Mouse (Mus musculus): ENCODE measurements around the gene Atg7.
"Not testable (repeated sequence)": the region's sequence is repeated elsewhere in the genome, so short reads cannot be mapped to it uniquely, and the experiment has no call there.

Atg7 gene

DNA sequence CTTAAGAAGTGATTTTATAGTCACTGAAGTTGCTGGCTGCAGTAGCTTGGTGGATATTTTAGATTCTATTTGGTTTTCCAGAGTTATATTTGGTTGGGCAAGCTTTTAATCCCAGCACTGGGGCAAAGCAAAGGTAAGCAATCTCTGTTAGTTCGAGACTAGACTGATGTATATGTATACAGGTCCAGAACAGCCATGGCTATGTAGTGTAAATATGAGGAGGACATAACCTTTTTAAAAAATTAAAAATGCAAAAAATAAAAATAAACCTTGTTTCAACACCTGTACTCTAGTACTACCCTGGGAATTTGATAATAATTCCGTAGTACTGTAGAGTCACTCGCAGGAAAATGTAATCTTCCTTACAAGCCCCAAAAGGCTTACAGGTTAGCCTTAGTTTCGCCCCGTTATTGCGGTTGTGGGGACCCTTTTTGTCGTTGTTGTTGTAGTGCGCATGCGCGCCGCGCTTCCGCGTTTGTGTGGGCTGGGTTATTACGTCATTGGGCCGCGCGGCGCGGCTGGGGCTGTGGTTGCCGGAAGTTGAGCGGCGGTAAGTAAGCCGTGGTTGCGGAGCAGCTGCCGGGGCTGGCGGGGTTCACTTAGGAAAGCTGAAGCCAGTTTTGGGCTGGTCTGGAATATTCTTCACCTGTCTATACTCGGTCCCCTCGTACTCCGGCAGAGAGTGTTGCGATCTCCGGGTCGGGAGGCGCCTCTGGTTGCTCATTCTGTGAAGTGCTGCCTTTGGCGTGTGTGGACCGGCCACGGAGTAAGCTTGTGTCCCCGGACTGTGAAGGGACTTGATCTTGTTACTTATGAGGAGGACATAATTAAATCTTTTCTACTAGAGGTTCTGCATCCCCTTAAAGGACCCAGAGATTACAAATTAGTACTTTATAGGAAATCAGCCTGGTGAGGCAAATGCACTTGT is at the start of gene Atg7:
Gene Atg7 (plus strand): TSS at position 497 of the 928 bp plus-strand sequence.
- DNase-seq (ENCODE audit: low read depth): peak; percentile 99

DNA sequence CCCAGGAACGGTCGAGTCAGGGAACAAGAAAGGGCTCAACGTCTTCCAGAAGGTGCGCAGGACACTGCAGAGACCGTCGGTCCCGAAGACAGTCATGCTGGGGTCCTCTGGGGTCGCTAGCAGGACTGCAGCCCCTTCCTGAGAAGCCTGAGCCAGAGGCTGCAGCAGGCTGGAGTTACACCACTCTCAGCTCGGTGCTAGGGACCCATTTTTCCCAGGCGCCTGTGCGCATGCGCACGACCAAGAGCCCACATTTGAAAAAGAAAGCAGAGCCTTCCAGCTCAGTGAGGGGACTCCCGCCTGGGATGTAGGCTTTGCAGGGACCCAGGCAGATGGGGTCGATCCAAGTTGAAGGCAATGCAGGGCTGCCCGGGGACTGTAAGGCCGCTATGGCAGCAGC is 28.8 kb upstream of the Atg7 start:
- not testable (repeated sequence) for DNase-seq (ENCODE audit: low read depth)

DNA sequence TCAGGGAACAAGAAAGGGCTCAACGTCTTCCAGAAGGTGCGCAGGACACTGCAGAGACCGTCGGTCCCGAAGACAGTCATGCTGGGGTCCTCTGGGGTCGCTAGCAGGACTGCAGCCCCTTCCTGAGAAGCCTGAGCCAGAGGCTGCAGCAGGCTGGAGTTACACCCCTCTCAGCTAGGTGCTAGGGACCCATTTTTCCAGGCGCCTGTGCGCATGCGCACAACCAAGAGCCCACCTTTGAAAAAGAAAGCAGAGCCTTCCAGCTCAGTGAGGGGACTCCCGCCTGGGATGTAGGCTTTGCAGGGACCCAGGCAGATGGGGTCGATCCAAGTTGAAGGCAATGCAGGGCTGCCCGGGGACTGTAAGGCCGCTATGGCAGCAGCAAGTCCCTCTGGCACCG is 9.0 kb upstream of the Atg7 start:
- not testable (repeated sequence) for DNase-seq (ENCODE audit: low read depth)

DNA sequence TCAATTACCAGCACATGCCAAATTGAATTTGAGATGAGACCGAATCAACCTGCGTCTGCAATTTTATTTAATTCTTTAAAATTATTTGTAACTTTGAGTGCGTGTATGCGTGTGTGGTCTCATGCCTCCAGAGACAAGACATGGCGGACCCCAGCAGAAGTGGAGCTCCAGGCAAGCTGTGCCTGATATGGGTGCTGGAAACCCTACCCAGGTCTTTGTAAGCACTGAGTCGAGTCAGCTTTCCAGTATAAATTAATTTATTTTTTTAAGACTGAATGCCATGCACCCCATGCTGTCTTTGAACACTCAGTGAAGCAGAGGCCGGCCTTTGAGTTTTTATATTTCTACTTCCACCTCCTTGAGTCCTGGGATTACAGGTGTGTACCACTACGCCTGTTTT is 819 bp downstream of the Atg7 start:
- no peak for DNase-seq (ENCODE audit: low read depth)

DNA sequence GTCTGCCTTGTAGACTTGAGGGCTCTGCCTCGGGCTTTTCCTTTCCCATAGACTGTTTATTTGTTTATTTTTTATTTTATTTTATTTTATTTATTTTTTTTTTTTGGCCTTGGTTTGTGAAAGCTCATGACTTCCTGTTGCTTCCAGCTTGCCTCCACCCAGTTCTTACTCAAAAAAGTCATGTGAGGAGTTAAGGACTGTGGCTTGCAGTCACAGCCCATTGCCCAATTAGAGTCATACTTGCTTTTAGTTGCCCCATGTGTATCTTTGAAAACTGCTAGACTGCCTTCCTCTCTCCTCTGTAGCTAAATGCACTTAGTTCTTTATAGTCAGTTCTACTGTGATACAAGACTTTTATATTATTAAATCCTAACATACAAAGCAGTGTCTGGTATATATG is 1.6 kb downstream of the Atg7 start:
- DNase-seq (ENCODE audit: low read depth): peak; percentile 30

DNA sequence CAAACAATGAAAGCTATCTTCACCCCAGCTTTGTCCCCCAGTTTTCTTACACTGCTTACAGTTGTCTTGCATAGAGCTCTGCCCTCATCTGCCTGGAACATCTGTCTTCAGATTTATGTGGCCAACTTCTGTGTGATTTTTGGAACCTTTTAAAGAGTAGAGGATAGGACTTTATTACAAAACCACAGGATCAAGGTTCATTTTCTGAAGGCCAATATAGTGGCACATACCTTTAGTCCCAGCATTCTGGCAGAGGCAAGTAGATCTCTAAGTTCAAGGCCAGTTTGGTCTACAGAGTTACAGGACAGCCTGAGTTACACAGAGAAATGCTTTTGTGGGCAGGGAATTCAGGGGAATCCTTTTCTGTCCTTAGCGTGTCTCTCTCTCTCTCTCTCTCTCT is 3.3 kb downstream of the Atg7 start:
- DNase-seq (ENCODE audit: low read depth): no peak

DNA sequence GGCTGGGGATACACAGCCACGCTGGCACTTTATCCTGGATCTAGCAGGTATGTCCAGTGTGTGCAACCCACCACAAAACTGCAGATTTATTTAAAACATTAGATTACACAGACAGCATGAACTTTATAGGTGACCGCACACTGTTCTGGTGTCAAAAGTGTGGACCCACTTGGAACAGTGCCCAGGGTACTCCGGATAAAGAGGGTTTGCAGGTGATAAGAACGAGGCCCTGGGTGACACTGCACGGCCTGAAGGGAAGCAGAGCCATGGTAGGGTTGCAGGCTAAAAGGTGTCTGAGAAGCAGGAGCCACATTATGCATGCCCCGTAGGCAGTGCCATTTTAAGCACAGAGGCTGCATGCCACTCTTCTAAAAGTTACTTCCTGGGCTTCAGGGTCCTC is 4.1 kb downstream of the Atg7 start:
- DNase-seq (ENCODE audit: low read depth): no peak

DNA sequence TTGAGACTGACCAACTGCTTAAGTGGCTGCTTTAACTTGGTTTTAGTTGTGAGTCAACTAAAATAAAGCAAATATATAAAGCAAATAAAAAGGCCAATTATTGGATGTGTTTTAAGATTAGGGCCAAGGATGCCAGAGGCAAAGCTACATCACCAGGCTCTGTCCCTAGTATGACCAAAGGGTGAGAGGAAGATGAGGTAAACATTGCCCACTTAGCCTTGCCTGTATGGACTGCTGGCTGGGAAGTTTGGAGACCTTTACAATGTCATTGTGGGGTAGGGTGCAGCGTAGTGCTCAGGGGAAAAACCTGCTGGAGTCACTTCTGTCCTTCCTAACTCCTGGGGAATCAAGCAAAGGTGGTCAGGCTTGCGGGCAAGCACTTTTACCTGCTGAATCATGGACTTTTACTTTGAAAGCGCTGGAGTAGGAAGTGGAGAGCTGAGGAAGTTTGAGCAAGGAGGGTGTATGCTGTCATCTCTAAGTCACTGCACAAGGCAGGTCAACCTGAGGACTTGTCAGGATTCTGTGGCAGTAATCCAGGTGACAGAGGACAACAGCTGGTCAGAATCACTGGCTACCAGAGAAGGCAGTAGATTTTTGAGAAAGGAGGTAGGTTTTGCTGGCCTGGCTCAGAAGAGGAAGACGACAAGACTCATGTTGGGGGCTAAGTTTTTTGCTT is 5.6 kb downstream of the Atg7 start:
- DNase-seq (ENCODE audit: low read depth): no peak

DNA sequence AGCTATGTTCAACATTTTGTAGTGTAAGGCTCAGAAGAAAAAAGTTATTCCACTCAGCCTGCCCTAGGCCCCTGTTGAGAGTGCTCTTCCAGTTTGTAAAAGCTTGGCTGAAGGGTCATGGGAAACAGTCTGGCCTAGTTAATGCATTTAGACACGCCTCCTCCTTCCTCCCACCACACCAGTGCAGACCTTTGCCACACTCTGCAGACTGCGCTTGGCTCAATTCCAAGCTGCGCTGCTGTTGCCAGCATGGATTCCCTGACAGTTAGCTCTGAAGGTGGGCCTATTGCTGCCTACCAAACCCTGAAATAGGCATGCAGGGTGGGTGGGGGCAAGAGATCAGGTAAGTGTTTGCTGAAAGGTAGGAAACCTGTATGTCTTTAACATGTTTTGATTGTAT is 9.3 kb downstream of the Atg7 start:
- DNase-seq (ENCODE audit: low read depth): peak; percentile 15

DNA sequence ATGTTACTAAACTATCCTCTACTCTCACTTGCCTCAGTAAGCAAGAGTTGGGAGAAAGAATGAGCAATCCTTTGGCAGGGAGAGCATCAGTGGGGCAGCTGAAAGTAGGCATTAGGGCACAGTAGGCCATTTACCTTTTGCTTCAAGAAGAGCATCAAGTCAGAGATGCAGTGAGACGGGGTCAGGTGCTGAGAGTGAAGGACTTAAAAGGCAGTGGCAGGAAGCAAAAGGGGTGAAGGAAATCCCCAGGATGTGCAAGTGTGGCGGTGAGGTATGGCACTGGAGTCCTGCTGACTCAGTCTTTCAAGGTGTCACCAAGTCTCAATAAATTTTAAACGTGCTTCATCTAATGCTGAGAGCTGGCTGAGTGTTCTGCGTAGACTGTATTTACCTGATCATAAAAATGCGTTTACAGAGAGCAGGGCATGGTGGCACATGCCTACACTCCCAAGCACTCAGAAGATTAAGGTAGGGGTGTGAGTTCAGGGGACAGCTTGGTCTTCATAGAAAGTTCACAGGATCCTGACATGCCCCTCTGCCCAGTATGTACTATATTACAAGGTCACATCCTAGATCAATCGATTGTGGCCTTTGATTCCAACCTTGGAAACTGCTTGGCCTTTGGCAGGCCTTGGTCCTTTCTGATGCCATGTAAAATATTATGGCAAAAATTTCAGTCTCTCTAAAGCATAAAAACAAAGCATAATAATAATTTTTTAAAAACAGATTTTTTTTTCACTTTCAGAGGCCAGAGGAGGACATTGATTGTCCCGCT is 14.1 kb downstream of the Atg7 start:
- DNase-seq (ENCODE audit: low read depth): no peak

DNA sequence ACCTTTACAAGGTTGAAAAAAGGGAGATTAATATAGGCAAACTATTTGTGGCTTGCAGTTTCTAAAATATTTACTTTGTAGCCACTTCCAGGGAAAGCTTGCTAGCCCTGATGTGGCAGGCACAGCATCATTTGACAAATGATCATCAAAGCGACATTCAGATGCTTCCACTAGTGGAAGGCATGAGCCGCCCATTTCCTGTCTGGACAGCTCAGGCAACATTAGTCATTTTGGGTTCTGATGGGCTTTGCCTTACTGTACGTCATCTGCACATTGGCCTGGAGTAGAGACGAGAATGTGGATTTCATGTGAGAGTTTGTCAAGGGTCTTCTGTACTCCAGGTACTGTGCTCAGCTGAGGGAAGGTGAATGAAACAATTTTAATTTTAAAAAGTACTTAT is 14.9 kb downstream of the Atg7 start:
- peak; percentile 23 for DNase-seq (ENCODE audit: low read depth)

DNA sequence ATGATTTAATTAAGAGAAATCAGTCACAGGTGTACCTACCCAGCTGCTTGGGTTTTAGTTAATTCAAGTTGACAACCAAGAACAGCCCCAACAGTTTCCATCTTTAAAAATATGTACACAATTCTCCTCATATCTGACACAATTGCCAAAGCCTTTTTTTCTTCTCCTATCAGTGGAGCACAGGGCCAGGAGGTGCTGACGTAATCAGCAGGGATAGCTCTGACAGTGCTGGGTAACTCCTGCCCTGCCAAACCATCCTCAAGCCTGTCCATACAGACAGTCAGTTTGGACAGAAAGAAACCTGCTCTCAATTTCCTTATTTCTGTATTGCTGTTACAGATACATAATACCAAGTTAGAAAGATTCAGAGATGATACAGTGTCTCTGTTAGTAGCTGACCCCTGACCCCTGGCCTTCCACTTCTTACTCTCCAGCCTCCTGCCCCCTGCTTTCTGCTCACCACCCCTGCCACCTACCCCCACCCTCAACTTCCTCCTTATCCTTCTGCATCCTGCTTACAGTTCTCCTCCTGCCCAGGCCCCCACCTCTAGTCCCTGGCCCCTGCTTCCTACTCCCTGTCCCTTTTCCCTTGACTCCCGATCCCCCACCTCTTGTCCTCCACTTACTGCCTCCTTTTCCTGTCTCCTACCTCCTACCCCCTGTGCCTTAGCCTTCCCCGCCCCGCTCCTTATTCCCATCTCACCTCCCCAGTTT is 16.5 kb downstream of the Atg7 start:
- no peak for DNase-seq (ENCODE audit: low read depth)

DNA sequence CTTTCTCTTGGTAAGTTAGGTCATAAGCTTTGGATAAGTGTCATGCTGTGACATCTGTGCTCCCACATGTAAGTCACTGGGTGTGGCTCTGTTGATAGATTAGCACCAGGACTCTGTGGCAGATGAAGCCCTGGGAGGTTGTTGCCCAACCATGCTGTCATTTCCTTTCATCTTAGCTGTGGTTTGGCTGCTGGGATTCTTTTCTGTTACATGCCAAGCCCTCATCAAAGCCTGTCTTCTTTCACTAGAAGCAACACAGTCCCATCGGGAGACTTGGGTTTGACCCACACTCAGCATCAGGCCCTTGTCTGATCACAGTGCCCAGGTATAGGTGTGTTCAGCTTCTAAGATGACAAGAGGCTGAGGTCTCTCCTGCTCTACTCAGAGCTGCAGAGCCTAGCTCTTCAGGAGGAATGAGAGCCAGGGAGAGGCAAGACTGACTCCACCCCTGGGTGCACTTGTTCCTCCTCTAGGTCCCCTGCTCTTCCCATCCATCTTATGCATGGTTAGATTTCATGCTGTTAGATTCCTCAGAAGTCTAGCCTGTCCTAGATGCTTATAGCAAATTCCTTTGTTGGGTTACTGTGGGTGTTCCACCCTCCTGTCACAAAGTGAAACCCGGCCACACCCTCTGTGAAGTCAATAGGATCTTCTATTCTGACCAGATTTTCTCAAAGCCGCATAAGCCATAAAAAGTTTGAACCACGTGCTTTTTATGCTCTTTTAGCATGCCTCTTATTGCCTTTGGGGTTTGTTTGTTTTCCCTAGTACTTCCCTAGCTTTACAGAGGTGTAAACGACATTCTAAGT is 17.3 kb downstream of the Atg7 start:
- peak; percentile 22 for DNase-seq (ENCODE audit: low read depth)

DNA sequence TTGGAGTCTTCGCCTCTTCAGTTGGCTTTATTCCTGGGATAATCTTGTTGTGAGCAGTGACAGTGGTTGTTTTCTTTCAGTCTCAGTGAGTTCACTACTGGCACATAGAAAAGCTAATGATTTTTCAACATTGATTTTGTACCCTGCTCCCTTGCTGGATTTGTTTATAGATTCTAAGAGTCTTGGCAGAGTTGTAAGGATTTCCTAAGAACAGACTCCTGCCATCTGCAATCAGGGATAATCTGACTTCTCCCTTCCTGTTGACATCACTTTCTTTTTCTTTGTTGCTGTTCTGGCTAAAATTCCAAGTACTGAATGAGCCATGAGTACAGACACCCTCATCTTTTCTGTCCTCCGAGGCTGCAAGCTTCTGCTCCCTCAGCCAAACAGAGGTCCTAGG is 20.8 kb downstream of the Atg7 start:
- DNase-seq (ENCODE audit: low read depth): peak; percentile 61

DNA sequence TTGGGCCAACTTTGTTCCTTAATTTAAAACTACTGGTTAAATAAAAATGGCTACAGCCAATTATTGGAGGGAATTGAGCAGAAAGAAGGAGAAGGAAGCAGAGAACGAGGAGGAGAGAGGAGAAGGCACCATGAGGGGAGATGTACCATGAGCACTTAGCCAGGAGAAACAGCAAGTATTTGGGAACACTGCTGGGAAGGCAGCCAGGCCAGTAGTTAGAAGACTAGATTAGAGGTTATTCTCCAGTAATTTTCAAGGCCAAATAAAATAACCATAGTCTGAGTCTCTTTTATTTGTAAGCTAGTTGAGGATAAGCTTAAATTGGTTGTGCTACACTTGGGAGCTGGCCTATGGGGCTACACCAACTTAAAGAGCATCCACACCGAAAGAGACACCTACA is 21.8 kb downstream of the Atg7 start:
- no peak for DNase-seq (ENCODE audit: low read depth)

DNA sequence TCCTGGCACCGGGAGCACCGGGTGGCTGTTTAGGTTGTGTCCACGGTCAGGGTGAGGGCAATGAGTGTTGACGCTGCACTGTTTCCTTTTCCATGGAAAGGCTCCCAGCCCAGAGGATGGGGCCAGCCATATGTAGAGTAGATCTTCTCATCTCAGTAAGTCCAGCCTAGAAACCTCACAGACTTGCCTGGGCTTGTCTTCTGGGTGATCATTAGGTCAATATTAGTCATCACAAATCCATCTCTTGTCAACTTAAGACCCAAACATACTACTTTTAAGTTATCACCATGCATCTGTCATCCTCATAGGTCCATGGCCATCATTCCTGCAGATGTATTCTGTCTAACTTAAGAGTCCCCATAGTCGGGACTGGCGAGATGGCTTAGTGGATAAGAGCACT is 24.6 kb downstream of the Atg7 start:
- DNase-seq (ENCODE audit: low read depth): no peak

DNA sequence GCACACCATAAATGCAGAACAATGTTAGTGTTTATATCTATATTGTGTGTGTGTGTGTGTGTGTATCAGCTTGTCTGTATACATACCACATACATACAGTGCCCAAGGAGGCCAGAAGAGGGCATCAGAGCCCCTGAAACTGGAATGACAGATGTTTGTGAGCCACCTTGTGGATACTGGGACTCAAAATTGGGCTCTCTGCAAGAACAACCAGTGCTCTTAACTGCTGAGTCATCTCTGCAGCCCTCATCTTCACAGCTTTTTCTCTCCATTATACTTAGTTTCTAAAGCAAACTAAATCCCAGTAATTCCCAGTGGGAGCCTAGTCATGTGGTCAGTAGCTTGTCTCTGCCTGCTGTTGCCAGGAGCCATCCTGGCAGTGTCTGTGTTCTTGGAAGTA is 31.9 kb downstream of the Atg7 start:
- DNase-seq (ENCODE audit: low read depth): peak; percentile 44

DNA sequence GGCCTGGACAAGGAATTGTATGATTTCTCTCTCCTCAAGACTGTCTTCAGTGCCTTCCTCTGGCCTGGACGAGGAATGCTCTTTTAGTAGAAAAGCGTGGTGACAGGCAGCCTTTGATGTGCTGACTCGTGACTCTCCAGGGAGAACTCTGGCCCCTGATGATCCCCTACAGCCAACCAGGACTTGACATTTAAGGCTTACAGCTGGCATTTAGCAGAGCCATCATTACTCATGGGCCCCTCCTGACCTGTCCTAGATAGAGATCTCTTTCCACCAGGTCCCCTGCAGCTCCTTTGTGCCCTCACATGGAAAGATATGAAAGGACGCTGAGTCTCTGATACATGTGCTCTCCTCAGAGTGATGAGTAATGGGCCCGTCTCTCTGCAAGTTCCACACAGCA is 33.2 kb downstream of the Atg7 start:
- peak; percentile 50 for DNase-seq (ENCODE audit: low read depth)

DNA sequence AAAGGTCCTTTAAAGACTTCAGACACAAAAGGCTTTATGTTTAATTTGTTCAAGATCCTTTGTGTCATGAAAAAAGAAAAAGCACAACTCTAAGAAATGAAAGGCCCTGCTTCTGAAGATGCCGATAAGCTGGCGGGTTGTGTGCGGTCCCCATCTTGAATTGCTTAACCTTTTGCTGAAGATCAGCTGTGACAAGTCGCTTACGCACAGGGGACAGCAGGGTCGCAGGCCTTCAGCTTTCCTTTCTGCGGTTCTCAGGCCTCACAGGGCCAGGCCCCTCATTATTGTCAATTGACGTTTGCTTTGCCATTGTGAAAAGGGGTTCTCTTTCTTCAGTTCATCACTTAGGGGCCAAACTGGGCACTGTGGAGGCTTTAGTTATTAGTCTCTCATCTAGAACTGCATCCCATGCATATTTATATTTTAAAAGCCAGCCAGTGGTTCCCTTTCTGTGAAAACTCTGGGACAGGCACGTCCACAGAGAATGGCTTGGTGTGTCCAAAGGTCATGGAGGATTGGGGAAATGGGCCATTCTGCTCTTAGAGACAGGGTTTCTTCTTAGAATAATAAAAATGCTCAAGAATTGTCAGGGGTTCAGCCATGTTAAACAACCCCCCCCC is 39.3 kb downstream of the Atg7 start:
- no peak for DNase-seq (ENCODE audit: low read depth)

DNA sequence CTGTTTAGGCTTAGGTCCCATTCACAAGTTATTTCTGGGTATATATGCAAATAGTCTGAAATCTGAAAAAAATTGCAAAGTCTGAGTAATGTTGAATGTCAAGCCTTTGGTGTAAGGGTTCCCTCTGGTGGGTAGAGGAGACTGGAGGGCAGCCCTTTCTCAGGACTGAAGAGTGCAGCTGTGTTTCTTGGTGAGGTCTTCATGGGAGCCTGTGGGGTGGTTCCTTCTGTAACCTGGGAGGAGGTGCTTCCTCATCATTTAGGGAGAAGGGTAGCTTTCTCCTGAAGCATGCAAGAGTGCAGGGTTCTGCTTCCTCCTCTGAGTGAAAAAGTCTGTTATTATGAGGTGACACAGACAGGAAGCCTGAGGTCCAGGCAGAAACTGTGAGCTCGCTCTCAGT is 40.8 kb downstream of the Atg7 start:
- DNase-seq (ENCODE audit: low read depth): no peak

DNA sequence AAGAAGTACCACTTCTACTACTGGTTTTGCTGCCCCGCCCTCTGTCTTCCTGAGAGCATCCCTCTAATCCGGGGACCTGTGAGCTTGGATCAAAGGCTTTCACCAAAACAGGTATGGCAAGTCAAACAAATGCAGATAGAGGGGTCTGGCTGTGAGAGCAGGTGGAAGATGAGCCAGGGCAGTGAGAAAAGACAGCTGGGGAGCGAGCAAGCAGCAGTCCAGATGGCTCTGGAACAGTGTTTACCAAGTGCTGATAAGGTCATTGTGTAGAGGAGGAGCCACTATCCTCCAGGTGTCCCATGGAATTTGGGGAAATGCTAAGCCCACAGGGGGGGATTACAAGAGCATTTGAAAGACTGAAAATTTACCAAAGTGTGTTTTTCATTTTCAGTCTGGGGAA is 41.5 kb downstream of the Atg7 start:
- DNase-seq (ENCODE audit: low read depth): no peak
